Mouse (Mus musculus) heart, adult 11 months (tissue): ENCODE results near the gene Nrxn3.

ENCODE experiments used
- DNase-seq: peaks from one replicate; pipeline ENCODE4 v3.0.0; 2022

Gene Nrxn3

DNA sequence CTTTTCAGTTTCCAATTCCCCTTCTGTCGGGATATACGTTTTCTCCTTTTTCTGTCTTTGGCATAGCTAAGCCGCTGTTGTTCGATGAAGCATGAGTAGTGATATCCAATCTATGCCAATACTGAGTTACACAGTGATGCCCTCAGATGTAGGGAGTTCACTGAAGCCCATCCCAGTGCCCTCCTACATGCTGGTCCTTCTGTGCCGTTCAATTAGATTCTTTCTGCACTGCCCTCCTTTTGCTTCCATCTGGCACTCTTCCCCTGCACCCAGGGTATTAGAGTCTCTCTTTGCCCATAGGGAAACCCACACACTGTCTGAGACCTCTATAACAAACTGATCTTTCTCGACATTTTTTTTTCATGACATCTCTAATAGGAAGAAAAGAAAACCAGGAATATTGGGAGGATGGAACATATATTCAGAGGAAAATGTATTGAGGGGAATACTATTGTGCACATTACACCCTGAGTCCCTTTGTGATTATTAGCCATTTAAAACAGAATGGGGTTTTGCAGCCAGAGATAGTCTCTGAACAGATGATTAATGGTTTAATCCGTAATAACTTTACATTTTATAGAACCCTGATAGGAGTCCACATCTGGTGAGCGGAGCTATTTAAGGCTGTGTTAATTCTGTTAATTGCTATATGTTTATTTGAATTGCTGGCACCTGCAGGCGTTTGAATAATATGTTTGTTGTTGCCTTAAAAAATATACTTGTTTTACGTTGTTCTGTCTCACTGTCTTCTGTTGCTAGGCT lies 476.3 kb downstream of the Nrxn3 start:
- no peak for DNase-seq

DNA sequence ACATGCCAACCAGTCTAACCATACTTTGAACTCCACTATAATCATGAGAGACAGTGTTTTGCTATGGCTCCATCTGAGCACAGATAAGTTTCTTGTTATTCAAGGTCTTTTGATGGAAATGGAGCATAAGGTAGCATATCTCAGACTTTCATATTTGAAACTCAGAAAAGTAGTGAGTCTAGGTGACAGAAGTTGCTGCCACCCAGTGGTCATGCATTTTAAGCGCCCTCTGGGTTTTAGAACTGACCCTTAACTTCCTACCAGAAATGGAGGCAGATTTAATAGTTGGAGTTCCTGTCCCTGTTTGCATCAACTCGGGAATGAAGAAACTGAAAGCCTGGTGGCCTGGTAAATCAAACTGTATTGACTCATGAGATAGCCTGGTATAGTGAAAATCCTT lies 488.9 kb downstream of the Nrxn3 start:
- DNase-seq = no peak

DNA sequence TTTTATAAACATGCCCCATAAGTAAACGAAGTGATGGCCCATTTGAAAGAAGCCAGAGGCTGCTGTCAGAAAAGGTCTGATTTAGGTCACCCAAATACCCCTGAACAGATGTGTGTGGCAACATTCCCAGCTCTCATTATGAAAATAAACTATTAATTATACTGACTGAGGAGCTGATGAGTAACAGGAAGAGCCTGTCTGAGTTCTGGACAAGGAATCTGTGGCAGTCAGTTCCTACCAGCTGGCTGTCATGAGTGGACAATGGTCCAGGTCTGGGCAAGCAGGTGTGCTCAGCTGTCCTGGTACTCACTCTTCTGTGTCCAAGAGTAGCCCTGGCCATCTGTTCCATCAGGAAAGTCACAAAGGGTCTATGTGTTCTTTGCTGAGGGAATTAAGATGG lies 517.1 kb downstream of the Nrxn3 start:
- DNase-seq = no peak

DNA sequence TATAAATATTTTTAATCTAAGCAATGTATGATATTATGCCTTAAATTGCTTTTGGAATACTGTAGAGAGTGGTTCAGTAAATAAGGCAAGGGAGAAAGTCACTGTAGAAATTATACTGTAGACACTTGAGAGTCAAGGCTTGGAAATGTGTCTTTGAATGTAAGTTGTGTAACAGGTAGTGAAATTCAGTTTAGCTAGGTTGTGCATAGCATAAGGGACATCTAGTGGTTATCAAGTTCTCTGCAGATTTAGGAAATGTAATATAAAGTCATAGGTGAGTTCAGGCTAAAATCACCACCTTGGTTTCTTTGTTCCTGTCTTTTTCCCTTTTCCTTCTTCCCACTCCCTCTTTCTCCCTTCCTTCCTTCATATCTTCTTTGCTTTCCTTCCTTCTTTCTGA lies 518.9 kb downstream of the Nrxn3 start:
- no peak for DNase-seq

DNA sequence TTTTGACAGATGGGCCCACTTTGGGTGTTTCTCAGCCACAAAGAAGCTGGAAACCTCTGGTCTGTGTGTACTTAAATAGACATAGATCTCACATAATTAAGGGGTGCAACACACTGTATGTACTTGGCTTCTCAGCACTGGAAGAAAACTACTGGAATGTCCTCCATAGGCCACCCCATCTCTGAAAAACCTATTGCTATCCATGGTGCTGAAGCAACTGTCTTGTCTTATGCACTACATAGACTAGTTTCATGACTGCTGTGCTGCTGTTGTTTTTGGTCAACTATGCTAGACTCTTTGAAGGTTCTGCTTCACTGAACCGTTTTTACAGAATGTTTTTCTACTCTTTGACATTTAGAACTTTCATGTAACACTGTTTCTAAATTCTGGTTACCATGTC lies 519.8 kb downstream of the Nrxn3 start:
- DNase-seq = no peak

DNA sequence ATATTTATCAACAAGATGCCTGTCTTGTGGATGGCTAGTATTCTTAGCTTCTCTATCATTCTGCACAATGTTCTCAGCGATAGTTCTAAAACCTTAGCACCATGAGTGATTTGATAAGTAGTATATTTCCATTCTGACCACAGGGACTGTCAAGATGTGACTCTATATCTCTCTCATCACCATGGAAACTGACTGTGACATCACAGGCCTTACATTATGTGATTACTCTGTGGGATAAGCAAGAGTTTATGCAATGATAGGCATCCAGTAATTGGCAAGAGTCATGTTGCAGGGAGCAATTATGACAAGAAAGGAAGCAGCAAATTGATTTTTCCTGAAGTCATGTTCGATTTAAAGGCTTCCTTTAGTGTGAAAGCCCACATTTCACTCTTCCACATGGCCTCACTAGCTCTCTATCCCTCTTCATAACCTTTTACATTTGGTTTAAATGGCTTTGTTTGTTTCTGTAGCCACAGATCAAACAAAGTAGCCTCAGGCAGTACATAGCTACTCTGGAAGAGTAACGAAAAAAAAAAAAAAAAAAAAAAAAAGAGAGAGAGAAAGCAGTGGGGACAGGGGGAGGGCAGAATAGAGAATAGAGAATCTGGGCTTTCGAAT lies 532.7 kb downstream of the Nrxn3 start:
- DNase-seq = no peak

DNA sequence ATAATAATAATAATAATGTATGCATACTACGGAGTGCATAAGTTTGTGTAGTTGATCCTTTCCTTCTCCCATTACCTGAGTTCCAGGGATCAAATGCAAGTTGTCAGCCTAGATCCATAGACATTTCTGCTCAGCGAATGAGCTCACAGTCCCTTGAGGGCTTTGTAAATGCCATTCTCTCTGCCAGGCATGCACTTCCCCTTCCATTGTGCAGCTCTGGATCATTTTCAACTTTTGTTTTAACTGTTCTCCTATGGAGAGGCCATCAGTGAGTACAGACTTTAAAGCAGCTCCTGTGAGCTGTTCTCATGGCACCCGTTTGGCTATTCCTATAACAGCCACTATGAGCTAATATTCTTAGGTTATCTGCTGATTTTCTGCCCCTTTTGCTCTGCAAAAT lies 536.2 kb downstream of the Nrxn3 start:
- peak; percentile 33 for DNase-seq

DNA sequence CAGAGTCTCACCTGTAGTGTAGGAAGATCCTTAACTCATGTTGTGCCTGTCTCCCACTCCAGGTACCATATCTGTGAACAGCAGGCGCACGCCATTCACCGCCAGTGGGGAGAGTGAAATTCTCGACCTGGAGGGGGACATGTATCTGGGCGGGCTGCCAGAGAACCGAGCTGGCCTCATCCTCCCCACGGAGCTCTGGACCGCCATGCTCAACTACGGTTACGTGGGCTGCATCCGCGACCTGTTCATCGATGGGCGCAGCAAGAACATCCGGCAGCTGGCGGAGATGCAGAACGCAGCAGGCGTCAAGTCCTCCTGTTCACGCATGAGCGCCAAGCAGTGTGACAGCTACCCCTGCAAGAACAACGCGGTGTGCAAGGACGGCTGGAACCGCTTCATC lies 537.4 kb downstream of the Nrxn3 start:
- DNase-seq = peak; percentile 87

DNA sequence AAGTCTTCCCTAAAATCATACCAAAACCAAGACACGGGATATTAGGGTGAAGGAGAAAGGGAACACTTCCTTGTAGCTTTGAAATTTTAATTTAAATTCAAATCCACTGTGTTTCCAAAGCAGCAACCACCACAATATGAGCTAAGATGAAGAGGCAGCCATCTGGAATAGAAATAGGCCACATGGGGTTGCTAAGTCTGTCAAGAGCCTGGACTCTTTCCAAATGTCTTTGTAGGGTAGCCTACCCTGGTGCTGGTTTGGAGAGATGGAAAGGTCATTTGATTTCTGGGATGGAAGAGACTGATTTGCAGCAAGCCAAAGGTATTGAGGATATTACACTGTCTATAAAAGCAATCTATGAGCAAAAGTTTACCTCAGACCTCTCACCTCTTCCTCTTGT lies 539.6 kb downstream of the Nrxn3 start:
- DNase-seq = no peak

DNA sequence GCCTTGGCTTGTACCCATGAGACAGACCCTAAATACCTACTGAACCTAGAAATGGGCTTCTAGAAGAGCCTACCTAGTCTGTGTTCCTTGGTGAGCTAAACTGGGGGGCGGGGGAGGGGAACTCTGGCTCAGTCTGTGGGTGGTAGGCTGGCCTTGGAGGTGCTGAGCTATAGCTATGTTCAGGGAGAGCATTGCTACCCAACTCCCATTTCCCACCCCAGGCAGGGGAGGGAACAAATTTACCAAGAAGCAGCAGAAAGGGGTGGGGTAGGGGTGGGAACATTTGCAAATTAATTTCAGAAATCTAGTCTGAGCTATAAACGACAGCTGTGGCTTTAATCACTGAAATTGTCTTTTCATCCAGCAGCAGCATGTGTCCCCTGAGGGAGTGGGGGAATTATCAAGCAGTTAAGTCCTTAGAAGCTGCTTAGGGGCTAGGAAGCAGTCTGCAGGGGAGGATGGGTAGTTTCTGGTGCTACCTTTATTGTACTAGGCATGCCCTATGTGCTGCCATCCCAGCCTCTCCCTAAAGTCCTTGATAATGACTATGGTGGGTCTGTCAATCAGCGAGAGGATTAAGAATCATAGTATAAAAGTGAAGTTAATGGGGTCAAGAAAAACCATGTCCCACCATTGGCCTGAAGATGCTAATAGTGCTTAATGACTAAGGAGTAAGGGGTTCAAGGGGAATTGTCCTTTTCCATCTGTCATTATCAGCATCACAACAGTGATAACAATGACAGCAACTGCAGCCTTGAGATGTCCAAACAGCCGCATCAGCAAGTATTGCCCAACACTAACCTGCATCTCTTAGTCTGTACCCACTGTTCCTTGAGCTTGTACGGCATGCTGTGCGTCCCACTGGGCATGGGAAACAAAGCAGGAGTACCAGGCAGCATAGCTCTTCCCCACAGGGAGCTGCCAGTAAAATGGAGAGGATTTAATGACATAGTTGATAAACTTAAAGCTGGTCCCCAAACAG lies 560.0 kb downstream of the Nrxn3 start:
- DNase-seq = no peak

DNA sequence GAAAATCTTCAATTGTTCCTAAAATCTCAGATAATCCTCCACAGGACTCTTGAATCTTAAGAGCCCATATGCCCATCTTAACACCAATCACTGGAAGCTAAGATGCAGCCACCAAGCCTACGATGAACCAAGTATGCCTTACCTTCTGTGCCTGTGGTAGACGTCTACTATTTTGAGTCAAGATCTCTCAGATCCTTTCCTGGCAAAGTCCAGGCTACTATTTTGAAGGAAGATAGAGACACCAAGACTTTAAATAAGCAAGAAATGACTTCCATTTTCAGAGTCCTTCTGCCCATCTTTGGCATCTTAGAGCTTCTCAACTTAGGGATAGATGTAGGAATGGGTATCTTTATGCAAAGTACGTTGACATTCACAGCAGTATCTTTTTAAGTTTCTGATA lies 561.7 kb downstream of the Nrxn3 start:
- no peak for DNase-seq

DNA sequence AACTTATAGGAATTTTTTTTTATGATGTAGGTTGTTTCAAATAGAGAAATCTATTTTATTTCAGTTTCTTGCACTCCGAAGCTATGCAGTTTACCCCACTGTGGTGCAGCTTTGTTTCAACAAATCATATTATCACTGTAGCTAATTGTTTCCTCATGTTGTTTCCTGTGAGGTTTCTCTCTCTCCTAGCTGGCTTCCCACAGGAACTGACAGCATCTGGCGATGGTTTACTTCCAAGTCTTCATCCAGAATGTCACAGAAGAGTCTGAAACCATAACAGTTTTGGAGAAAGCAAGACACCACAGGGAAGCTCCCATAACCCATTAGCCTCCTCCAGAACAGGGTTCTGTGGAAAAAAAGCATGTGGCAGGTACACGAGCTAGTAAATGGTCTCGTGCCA lies 564.4 kb downstream of the Nrxn3 start:
- no peak for DNase-seq

DNA sequence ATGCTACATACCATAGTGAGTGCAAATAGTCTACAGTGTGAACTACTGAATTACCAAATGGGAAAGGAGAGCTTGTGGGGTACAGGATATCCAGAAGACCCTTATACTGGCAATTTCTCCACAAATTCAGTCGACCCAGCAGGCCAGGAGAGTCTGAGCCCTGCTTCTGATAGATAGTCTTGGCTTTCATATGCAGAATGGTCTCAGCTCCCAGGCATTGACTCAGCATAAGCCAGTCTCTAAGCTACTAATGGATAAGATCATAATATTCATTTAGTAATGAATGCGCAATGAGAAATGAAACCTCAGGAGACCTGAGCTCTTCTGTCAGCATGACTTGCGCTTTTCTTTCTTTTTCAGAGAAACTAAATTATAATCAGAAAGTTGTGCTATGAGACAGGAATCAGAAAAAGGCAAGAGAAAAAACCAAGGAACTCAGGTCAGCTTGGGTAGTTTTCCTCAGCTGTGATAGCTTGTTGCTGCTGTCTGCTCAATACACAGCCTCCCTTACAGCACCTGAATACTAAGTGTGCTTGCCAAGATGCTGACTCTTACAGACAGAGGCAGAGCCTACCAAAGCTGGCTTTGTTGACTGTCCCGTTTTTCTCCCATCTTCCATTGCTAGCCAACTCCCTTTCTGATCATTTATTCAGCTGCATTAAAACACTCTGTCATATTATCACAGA lies 567.1 kb downstream of the Nrxn3 start:
- DNase-seq = no peak

DNA sequence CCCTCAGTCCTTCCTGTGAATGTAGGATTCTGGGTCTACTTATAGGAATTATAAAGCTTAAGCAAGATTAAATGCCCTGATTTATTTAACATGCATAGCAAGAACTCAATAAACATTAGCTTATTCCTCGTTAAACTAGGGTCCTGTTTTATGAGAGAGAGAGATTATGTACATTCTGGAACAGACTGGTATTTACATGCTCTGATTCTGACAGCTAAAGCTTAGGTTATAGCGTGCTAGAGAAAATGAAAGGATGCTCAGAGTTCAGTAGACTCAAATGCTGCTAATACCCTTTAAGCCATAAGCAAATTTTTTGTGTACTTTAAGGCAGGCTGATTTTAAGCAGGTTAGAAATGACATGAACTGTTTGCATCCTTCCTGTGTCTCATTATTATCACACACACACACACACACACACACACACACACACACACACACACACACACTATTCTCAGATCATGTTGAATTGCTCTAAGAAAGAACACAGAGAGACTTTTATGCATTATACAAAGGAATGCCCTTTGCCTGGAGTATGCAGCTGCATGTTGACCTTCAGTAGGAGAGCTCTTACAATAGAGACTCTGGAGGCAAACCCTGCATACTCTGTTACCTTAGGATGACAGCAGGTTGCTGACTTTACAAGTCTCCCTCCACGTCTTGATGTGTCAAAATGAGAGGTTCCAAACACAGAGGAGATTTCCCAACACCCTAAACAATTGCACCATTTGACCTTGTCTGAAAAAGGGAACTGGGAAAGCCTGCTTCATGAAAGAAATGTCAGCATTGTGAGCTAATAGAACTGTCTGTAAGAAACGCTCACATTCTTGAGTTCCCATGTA lies 568.3 kb downstream of the Nrxn3 start:
- DNase-seq = no peak

DNA sequence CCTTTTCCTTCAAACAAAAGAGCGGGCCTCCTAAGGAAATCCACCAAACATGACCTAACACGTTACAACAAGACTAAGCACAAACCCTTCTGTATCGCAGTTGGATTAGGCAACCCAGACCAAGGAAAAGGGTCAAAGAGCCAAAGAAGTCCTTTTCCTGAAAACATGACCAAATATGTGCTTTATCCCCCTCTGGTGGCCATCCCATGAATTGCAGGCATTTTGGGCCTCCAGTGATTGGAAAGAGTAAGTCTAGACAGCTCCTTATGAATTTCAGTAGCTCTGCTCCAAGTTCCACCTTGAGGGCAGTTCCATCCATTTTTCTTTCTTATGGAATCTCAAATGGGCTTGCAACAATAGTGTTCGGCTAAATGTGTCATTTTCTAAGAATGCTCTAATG lies 579.3 kb downstream of the Nrxn3 start:
- no peak for DNase-seq

DNA sequence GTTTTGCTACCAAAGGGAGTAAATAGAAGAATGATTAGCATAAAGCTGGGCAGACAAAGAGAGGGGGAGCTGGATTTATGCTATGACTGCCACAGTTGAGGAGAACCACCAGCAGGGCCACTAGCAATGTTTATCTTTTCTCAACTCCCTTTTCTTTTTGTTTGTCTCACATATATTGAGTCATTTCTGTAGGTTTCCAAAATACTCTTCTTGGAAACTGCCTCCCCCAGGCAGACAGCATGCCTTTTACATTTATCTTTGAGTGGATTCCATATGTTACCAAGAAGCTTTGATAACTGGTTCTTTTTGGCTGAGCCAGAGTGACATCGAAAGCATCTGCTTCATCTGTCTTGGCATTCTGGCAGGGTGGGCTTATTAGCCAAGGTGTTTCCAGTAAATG lies 587.5 kb downstream of the Nrxn3 start:
- peak; percentile 51 for DNase-seq

DNA sequence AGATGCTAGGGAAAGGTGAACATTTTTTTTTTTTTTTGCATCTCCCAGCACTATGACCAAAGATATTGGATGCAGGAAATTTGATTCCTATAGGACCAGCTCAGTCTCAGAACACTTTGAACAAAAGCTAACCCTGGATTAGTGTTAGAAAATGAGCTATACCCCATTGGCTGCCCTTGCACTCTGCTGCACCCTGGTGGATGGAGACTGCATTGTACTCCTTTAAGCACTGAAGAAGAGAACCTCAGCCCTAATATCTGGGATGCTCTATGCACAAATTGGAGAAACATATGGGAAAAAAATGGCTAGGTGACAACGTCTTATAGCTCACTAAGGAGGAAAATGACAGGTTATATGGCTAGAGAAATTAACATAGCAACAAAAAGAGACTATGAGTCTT lies 589.9 kb downstream of the Nrxn3 start:
- peak; percentile 11 for DNase-seq

DNA sequence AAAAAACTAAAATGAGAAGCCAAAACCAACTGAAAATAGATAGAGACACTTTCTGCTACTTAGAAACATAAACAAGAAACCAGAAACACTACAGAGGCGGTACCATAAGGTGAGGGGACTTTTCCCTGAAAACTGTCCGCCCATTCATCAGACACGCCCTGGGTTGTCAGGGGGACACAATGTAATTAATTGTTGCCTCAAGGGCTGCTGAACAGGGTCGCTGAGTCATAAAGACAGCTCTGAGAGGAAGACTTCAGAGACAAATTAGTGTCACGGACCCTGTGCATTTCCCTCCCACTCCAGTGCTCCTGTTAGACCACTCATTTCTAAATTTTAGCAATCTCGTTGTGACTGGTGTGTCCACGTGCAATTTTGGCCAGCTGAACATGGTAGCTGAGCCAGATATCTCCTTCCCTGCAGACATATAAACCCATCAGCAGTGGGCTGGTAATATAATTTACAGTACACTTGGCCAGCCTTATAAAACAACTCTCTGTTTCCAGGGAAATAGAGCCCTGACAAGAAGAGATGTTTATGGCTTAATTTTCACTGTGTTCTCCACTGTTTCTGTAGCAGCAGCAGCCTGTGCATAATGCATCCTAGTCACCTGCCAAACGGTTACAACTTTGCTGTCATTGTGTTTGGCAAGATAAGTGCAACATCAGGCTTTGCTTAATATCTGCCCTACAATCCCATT lies 603.3 kb downstream of the Nrxn3 start:
- no peak for DNase-seq

DNA sequence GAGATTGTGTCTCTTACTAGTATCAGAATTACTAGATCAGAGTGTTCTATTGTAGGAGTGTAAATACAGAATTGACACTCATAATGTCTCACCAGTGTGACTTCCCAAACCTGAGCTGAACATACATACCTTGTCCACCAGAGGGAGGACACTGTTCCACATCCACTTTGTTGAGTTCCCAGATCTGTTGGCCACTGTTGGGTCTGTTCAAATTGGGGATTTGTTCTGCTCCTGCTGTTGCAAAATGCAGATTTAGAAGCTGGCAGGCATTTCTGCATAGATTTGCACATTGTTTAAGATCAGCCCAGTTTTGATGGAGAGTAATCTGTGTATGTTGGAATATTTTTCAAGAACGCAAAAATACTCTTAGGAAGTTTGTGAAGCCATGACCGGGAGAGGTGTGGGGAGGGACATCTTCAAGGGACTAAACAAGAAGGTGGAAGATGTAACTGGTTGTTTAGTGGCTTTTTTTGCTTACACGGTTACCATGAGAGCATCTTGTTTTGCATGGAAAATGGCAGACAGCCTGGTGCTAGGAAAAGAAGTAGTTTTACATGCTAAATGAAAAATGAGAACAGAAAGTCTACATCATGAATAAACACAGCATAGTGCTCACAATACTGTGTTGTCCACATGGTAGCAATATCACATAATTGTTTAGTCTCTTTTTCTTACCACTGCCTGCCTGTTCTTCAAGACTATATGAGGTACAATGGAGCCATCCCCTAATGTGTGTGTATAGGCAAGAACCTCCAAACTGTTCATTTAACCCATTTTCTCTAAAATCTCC lies 609.0 kb downstream of the Nrxn3 start:
- DNase-seq = no peak

DNA sequence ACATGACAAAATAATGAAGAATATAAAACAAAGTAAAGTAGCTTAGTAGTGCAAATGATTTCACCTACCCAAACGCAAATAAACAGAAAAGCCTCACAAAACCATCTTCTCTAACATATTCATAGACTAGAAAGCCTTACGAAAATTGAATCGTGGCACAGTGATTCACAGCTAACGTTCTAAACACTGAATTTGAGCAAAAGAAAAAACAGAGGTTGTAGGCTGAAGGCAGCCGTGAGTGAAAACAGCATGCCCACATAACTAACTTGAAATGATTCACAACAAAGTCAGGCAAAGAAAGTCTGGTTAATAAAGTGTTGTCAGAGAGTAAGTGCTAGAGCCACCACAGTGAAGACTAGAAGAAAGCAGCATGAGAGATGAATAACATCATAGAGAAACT lies 610.8 kb downstream of the Nrxn3 start:
- no peak for DNase-seq

DNA sequence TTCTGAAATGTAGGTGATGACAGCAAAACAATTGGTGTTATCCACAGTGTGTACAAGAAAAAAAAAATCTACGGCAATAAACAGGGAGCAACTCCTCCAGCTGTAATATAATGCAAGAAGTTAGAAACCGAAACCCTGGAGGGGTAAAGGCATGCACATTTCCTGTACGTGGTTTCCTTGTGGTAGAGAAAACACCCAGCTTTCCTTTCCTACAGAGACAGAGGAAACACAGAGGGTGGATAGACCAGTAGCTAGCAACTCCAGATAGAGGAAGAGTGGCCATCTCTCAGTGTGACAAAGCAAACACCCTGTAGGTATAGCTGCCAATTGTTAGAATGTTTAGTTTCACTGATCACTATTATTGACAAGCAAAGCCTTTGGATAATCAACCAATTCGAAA lies 642.2 kb downstream of the Nrxn3 start:
- DNase-seq = no peak
